Mouse (Mus musculus): ENCODE data around the gene Chd2.

The Chd2 gene

DNA sequence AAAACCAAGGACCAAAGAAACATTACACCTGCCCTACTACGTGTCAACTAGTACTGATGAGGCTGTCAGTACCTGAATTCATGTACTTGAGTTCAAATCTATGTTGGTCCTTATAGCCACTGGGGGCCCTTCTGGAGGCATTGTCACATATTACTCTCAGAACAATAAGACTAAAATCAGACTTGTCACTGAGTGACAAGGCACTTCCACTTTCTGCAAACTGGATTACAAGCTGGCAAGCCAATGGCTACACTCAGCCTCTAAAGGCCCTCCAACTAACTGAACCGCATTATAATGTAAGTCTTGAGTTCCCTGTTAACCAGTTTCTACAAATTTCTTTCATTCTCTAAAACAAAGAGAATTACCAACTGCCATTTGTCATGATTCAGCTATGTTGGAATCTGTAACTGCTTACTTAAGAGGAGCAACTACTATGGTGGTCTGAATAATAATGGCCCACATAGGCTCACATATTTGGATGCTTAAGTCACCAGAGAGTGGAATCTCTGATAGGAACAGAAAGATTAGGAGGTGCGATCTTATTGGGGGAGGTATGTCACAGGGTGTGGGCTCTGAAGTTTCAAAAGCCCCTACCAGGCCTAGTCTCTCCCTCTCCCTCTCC is 89.3 kb downstream of the Chd2 start:
- in situ Hi-C loops (cut with MboI, MseI), result loop anchor here (5.0 kb wide), 1 partner anchor 40 kb away; no protein-coding TSS in a partner anchor

DNA sequence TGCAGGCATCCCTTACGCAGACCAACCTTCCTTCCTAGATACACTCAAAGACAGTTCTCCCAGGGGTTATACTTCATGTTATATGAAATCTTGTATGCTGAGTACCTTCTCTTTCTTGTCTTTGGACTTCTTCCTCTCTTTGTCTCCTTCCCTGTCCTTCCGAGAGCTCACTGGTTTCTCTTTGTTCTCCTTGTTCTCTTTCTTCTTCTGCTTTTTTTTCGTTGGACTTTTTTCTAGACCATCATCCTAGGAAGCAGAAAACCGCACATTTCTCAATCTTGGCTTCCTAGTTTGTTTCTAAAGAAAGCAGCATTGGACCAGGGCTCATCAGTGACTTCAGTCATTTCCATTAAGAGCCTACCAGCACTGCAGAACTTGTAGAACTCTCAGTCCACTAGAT is 90.0 kb downstream of the Chd2 start:
- in situ Hi-C loops (cut with MboI, MseI), result loop anchor here (5.0 kb wide), 1 partner anchor 41 kb away; no protein-coding TSS in a partner anchor

DNA sequence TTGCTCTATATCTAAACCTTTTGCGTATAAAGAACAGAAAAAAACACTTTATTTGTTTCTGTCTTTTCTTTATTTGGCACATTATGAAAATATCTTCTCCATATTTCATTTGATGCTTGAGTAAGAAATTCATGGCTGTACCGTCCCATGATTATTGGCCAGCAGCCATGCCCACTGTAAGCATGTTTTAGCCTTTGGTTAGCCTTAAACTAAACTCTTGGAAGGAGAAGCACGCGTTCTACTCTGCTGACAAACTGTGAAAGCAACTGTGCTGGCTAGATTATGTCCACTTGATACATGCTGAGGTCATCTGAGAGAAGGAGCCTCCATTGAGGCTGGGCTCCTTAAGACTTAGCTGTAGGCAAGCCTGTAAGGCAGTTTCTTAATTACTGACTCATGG is 99.4 kb downstream of the Chd2 start:
- in situ Hi-C loops (cut with MboI, MseI), result no loop called here

DNA sequence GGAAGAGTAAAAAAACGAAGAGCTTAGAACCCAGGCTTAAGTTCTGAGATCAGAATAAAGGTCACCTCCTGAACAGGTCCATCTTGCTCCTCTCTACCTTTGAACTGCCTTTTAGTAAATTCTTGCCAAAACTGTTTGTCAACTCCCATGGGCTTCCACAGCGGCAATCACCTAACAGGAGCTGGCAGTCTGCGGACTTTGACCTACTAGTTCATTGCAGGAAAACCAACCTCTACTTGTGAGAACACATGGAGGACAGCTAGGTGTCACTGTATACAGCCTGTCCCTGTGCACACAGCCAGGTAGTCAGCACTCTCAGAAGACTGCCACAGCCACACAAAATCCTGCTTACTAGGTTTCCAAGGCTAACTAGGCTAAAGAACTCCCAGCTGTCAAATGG is 99.8 kb downstream of the Chd2 start:
- in situ Hi-C loops (cut with MboI, MseI), result no loop called here

DNA sequence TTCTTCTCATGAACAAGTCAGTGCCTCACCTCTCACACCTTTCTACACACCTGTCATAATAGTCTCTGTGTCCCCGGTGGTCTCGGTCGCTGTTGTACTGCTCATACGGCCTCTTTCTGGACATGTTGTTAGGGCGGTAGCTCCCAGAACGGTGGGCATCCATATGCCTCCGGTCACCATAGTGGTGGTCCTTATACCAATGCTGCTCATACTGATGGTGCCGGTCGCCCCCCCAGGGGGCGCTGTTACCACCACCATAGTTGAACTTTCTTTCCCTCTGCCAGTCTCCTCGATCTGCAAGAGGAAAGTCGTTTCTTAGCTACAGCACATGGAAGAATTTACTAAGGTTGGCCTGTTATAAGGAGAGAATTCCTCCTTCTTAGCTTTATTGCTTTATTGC is 105.9 kb downstream of the Chd2 start:
- in situ Hi-C loops (cut with MboI, MseI), result loop anchor here (10.0 kb wide), 1 partner anchor 199 kb away; no protein-coding TSS in a partner anchor

DNA sequence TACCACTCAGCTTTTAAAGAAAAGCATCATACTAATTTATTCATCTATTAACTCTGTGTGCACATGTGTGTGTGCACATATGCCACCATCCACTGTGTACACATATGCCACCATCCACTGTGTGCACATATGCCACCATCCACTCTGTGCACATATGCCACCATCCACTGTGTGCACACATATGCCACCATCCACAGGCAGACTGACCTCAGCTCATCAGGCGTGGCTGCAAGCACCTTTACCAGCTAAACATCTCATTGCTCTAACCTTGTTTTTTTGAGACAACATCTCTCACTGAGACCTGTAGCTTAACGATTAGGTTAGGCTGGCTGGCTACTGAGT is 107.3 kb downstream of the Chd2 start:
- in situ Hi-C loops (cut with MboI, MseI), result loop anchor here (10.0 kb wide), 1 partner anchor 200 kb away; no protein-coding TSS in a partner anchor

DNA sequence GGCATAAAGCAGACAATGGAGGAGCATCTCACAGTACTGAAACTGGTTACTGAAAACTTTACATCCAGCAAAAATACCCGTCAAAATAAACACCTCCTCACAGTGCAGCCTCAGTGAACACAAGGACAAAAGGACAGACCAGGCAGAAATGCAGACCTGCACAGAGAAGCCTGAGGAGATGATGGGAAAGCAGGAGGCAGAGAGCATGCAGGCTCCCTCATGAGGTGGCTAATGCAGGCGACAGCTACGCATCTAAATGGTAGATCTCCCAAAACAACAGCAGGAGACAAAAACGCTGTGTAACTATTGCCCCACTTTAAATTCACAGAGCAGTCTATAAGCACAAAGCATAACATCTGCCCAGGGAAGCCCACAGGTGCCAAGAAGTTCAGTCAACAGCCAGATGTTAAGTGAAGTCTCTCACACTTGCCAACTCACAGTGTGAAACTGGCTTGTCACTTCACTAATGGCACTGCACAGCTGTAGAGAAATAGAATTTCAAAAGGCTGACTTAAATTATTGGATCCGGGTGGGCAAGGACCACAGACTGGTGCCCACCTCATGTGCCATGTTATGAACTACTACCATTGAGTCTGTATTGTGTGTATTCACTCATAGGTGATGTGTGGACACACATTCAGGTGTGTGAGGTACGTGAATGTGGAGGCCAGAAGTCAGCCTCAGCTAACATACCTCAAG is 107.8 kb downstream of the Chd2 start:
- in situ Hi-C loops (cut with MboI, MseI), result loop anchor here (10.0 kb wide), 1 partner anchor 201 kb away; no protein-coding TSS in a partner anchor

DNA sequence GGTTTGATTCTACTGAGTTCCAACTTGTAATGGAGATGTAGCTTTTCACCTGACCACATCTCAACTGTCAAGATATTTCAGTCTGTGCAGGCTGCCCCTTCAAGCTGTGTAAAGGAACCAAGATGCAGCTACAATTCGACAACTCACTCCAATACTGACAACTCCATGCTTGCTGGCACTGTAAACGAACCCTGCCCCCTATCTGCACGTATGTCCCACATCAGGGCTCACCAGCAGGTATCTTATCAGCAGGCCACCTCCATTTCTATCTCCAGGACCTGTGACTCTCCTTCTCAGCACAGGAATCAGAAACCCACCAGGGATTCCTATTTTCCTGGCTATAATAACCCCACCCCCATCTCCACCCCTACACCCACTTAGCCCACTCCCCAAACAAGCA is 113.1 kb downstream of the Chd2 start:
- in situ Hi-C loops (cut with MboI, MseI), result no loop called here

DNA sequence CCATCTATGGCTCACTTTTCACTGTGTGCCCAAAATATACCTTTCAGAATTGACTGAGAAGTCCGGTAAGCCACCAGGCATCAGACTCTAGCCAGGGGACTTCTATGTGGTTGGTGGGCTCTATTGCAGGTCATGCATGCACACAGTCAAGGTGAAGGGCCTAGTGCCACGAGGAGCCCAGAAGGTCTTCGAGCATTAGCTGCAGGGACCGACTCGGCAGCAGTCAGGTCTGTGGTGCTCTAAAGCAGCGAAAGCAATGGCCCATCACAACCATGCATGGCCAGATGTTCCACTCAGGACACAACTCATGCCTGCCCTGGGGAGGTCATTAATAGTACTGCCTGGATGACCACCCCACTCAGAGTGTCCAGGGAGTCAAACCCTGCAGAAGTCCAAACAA is 113.8 kb downstream of the Chd2 start:
- in situ Hi-C loops (cut with MboI, MseI), result no loop called here

DNA sequence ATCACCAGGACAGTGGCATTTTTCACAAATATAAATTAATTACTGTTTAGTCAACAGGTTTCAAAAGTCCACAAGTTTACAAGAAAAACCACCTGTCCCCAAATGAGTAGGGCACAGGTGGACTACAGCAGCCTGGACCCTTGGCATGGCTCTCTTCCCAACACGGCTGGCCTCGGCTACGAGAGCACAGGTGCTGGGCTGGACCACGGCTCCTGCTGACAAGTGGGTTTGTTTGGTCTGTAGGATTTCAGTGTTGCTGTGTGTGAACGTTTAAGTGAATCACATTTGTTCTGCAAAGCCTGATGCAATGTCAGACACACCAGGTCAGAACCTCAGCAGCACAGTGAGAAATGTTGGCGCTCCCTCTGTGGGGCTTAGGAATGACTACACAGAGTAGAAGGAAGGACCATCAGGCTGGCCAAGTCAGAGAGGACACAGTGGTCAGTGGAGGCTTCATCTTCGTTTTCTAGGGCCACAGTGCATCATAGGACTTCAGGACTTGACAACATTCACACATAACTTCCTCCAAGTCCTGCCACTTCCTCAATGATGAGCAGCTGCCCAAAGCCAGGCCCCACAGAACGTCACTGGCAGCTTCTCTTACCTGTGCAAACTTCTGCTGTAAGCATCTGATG is 114.8 kb downstream of the Chd2 start:
- in situ Hi-C loops (cut with MboI, MseI), result no loop called here

DNA sequence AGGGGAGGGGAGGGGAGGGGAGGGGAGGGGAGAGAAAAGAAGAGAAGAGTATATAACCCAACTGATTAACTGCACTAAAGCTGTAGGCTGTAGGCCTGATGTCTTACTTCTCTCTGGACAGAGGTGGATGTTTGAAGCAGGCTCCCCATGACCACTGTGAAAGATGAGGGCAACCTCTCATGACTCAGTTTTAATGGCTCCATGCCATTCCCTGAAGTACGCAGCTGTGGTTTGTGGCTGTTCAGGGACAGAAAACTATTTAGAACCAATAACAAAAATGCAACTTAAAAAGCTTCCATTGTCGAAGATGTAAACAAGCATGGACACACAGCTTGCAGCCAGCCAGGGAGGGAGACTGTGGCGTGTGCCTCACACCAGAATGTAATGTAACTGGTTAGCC is 115.4 kb downstream of the Chd2 start:
- in situ Hi-C loops (cut with MboI, MseI), result no loop called here

DNA sequence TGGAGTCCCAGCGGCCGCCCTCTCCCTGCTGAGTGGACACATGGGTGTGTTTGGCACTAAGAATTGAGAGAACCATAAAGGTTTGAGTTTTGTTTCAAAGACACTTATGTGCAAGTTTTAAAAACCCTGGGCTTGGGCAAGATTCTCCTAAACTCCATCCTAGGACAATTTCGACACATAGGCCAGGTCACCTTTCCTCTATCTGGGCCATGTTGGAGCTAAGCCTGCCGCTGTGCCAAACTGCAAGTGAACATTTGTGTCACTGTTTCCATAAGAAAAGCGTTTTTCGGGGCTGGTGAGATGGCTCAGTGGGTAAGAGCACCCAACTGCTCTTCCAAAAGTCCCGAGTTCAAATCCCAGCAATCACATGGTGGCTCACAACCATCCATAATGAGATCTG is 116.2 kb downstream of the Chd2 start:
- in situ Hi-C loops (cut with MboI, MseI), result no loop called here

DNA sequence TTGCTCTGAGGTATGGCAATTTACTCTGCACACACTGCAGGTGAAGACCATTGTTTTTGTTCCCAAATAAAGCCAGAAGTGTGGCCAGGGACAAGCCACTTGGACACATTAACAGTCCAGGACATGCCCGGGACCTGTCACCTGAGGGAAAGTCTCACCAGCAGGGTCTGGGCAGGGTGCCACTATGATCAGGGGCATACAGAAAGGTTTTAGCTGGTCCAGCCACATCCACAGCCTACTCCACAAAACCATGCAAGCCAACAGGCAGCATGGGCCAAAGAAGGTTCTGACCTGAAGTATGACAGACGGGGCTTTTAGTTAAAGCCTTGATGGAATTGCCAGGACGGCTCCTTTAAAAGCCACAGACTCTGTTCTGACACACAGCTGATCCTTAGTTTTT is 116.9 kb downstream of the Chd2 start:
- in situ Hi-C loops (cut with MboI, MseI), result loop anchor here (5.0 to 25.0 kb wide), 2 partner anchors 1027 to 1187 kb away; no protein-coding TSS in a partner anchor

DNA sequence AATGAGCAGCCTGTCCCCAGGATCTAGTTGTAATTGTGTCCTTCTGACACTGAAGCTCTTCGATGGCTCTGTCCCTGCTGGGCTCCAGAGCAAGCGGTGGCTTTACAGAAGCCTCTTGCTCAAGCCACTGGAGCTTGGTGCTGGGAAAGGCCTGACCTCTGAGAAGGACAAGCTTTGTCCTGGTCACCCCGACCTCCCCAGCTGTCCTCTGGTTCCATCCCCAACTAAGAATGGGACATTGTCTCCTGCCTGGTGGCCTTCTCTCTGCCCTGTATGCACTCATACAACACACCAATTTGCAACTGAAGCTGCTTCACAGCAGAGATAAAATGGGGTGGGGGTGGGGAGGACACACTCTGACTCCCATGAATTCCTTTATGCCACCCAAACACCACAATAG is 117.4 kb downstream of the Chd2 start:
- in situ Hi-C loops (cut with MboI, MseI), result loop anchor here (5.0 to 25.0 kb wide), 2 partner anchors 1027 to 1187 kb away; no protein-coding TSS in a partner anchor

DNA sequence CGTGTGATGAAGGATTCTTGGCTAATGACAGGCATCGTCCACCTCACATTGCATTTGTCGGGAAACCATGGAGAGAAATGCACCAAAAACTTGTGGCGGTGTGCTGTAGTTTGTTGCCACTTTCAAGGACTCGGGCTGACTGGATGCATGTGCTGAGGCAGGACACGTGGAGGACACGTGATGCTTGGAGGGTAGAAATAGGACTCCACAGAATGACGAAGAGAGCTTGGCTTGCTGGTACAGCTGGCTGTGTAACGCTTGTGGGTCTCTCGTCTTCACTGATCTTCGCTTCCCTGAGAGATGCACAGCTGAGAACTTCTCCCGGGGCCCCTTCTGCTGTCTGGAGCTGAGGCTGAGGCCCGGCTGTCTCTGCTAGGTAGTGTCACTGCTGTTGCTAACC is 118.4 kb downstream of the Chd2 start:
- in situ Hi-C loops (cut with MboI, MseI), result loop anchor here (5.0 to 25.0 kb wide), 2 partner anchors 1026 to 1186 kb away; no protein-coding TSS in a partner anchor

DNA sequence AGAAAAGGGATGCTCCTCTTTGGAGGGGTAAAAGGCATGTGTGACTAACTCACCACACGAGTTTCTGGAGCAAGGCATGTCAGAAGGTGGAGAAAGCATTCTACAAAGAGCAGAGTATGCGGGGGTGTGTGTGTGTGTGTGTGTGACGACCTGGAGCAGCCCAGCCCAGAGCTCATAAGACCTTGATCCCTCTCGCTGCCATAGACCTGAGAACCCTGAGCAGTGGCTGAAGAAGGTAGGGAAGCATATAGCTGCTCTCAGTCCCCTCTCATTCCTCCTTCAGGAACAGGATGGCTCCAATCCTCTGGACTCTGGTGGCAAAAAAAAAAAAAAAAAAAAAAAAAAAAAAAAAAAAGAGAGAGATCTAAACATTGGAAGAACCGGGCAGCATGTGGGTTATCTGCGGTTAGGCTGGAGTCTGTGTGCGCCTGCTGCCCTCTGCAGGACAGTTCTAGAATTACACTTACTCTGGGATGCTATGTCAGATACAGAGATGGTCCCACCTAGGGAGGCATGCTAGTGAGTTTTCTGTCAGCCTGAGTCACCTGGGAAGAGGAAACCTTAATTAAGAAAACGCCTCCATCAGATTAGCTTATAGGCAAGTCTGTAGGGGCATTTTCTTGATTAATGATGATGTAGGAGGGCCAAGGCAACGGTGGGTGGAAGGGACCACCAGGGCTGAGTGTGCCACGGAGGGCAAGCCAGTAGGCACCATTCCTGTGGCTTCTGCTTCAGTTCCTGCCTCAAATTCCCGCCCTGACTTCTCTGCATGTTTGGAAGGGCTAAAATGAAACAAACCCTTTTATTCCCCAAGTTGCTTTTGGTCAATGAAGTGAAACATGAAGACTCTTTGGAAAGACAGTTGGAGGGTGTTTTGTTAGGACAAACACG is 119.2 kb downstream of the Chd2 start:
- in situ Hi-C loops (cut with MboI, MseI), result loop anchor here (5.0 to 25.0 kb wide), 2 partner anchors 1025 to 1185 kb away; no protein-coding TSS in a partner anchor

DNA sequence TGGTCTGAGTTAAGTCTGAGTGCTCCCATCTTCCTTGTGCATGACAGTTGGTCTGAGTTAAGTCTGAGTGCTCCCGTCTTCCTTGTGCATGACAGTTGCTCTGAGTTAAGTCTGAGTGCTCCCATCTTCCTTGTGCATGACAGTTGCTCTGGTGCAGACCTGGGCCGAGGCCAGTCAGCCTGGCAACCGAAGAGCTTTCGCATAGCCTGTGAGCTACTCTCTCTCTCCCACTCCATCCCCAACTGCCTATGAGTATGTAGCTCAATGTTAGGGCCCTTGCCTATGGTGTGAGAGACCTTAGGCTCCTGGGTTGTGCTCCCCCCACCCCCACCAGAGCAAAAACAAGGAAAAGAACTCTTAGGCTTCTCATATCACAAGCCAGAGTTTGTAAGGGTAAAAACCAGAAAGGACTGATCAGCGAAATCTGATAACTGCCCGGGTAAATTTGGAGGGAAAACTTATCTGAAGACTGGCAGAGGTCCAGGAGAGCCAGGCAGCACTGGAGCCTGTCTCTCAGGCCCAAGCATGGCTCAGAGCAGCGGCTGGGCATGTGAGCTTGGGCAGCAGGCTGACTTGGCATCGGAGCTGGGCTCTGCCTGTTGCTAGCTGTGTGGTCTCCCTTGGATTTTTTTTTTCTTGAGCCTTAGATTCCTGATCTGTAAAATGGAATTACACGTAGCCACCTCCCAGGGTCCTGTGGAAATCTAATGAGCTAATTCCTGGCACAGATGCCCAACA is 120.2 kb downstream of the Chd2 start:
- in situ Hi-C loops (cut with MboI, MseI), result loop anchor here (5.0 to 25.0 kb wide), 2 partner anchors 1024 to 1184 kb away; no protein-coding TSS in a partner anchor

DNA sequence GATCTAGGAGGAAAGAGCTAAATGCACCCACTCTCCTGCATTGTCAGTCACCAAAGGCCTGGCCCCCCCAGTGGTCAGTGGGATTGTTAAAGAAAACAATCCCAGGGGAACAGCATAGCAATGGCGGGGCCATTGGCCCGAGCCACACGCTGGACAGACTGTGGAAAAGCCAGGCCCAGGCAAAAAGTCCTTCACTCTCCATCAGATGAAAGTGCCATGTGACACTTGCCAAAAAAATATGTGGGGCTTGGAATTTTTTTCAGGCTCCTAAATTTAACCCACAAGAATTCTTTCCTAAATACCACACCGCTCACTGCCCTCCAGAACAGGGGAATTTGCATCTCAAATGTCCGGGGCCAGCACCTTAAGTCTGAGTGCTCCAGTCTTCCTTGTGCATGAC is 120.8 kb downstream of the Chd2 start:
- in situ Hi-C loops (cut with MboI, MseI), result loop anchor here (5.0 to 25.0 kb wide), 2 partner anchors 1024 to 1184 kb away; no protein-coding TSS in a partner anchor

DNA sequence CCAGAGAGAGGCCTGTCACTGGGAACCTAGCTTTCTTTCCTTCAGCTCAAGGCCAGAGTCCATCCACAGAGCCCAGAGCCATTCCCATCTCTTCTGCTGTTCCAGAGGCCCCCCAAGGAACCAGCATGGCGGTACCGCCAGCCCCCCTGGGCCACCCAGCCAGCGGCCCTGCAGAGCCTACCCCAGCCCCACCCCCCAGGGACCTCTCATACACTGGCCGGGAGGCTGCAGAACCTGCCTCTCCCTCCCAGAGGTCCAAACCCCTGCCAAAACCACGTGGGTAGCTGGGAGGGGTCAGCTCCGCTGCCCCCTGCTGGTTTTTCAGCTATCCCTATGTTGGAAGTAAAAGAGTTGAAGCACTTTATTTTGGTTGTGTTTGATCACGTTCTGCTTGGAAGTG is 122.3 kb downstream of the Chd2 start:
- in situ Hi-C loops (cut with MboI, MseI), result loop anchor here (25.0 kb wide), 1 partner anchor 1182 kb away; no protein-coding TSS in a partner anchor

DNA sequence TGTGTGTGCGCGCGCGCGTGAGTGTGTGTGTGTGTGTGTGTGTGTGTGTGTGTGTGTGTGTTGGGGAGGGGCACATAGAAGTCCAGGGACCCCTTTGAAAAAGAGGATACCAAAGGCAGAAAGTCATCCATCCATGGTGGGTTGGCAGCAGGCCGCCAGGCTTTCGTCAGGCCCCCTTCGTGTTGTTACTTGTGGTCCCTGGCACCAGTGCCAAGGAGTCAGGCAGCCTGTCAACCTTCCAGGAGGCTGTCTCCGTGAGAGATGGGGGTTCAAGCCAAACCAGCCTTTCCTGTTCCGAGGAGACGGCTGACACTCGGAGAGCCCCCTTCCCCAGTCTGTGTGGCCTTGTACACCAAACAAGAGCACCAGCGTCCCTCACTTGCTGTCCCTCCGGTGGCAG is 127.4 kb downstream of the Chd2 start:
- in situ Hi-C loops (cut with MboI, MseI), result loop anchor here (25.0 kb wide), 1 partner anchor 1177 kb away; no protein-coding TSS in a partner anchor
